Mouse (Mus musculus): ENCODE results near the gene Osbpl11. TPM values are rescaled to one million over a fixed set of nuclear protein-coding genes. Genes with fewer than 3 reads are reported as not detected.

The Osbpl11 gene
- polyA plus RNA-seq, 1 experiment from 2014 or later = 16.7 TPM

GRCm38 (mm10) chr16:33255601-33256000 is 70.7 kb downstream of the Osbpl11 start:
- H3K4me1 ChIP-seq (ENCODE audit: control insufficient read depth in 2 of 2, insufficient read depth in 2 of 2, low read length in 2 of 2) = peaks cover 9 to 31% of the 10 kb centered on the region in 2 experiments

GRCm38 (mm10) chr16:33258530-33258929 is 73.7 kb downstream of the Osbpl11 start:
- no peak overlapping the region for H3K9ac ChIP-seq (ENCODE audit: low read length)
- H3K27me3 ChIP-seq (ENCODE audit: control insufficient read depth, insufficient read depth, low read length) = no peaks in the 10 kb centered on the region
- H3K27ac ChIP-seq (replicated peaks in 1 of 2; ENCODE audit: control insufficient read depth in 1 of 2, insufficient read depth in 1 of 2, low read depth in 2 of 2, low read length in 2 of 2) = peak overlapping the region; percentile 6 to 16; a peak in 1 of 4 replicates
- no peak overlapping the region for H3K4me2 ChIP-seq (ENCODE audit: low read length)
- 26% methylated on average over 2 of the region's 2 CpGs for WGBS
- no peak overlapping the region for H3K4me3 ChIP-seq (ENCODE audit: control insufficient read depth in 1 of 2, insufficient read depth in 1 of 2, low read depth in 1 of 2, low read length in 2 of 2)
- H3K36me3 ChIP-seq (ENCODE audit: control insufficient read depth, insufficient read depth, low read length) = no peaks in the 10 kb centered on the region
- peaks cover 13 to 41% of the 10 kb centered on the region in 2 experiments for H3K4me1 ChIP-seq (ENCODE audit: control insufficient read depth in 2 of 2, insufficient read depth in 2 of 2, low read length in 2 of 2)
- ATAC-seq (ENCODE audit: insufficient number of reproducible peaks, insufficient read depth, low FRiP score, low read depth) = no peak
- H3K9me3 ChIP-seq (ENCODE audit: control insufficient read depth, low read length) = no peaks in the 10 kb centered on the region

More at GRCm38 (mm10) chr16:33255601-33256000, 70.7 kb downstream of the Osbpl11 start:
- no peaks in the 10 kb centered on the region for H3K27me3 ChIP-seq (ENCODE audit: control insufficient read depth, insufficient read depth, low read length)
- H3K9ac ChIP-seq (ENCODE audit: low read length) = no peak overlapping the region
- no peaks in the 10 kb centered on the region for H3K36me3 ChIP-seq (ENCODE audit: control insufficient read depth, insufficient read depth, low read length)
- 76% methylated on average over 7 of the region's 7 CpGs for WGBS
- H3K4me2 ChIP-seq (ENCODE audit: low read length) = no peak overlapping the region
- no peaks in the 10 kb centered on the region for H3K9me3 ChIP-seq (ENCODE audit: control insufficient read depth, low read length)
- no peak overlapping the region for H3K4me3 ChIP-seq (ENCODE audit: control insufficient read depth in 1 of 2, insufficient read depth in 1 of 2, low read depth in 1 of 2, low read length in 2 of 2)
- no peak overlapping the region for H3K27ac ChIP-seq (replicated peaks in 1 of 2; ENCODE audit: control insufficient read depth in 1 of 2, insufficient read depth in 1 of 2, low read depth in 2 of 2, low read length in 2 of 2)
- no peak for ATAC-seq (ENCODE audit: insufficient number of reproducible peaks, insufficient read depth, low FRiP score, low read depth)

- ATAC-seq (ENCODE audit: insufficient number of reproducible peaks, insufficient read depth, low FRiP score, low read depth) = no peak
- H3K27me3 ChIP-seq (ENCODE audit: control insufficient read depth, insufficient read depth, low read length) = no peaks in the 10 kb centered on the region
- no peak overlapping the region for H3K4me2 ChIP-seq (ENCODE audit: low read length)
- H3K4me1 ChIP-seq (ENCODE audit: control insufficient read depth in 2 of 2, insufficient read depth in 2 of 2, low read length in 2 of 2) = peaks cover 13 to 41% of the 10 kb centered on the region in 2 experiments
- H3K4me3 ChIP-seq (ENCODE audit: control insufficient read depth in 1 of 2, insufficient read depth in 1 of 2, low read depth in 1 of 2, low read length in 2 of 2) = no peak overlapping the region
- H3K36me3 ChIP-seq (ENCODE audit: control insufficient read depth, insufficient read depth, low read length) = peaks cover 11% of the 10 kb centered on the region
- H3K9ac ChIP-seq (ENCODE audit: low read length) = no peak overlapping the region
- 72% methylated on average over 3 of the region's 3 CpGs for WGBS
- no peaks in the 10 kb centered on the region for H3K9me3 ChIP-seq (ENCODE audit: control insufficient read depth, low read length)
- no peak overlapping the region for H3K27ac ChIP-seq (replicated peaks in 1 of 2; ENCODE audit: control insufficient read depth in 1 of 2, insufficient read depth in 1 of 2, low read depth in 2 of 2, low read length in 2 of 2)
Observed at GRCm38 (mm10) chr16:33259824-33260223, 75.0 kb downstream of the Osbpl11 start.

- peaks cover 21% of the 10 kb centered on the region for H3K36me3 ChIP-seq (ENCODE audit: control insufficient read depth, insufficient read depth, low read length)
- WGBS = 30% methylated on average over 8 of the region's 8 CpGs
- peak overlapping the region; percentile 39 to 55 for H3K27ac ChIP-seq (replicated peaks in 1 of 2; ENCODE audit: control insufficient read depth in 1 of 2, insufficient read depth in 1 of 2, low read depth in 2 of 2, low read length in 2 of 2)
- no peak overlapping the region for H3K4me3 ChIP-seq (ENCODE audit: control insufficient read depth in 1 of 2, insufficient read depth in 1 of 2, low read depth in 1 of 2, low read length in 2 of 2)
- peaks cover 11 to 34% of the 10 kb centered on the region in 2 experiments for H3K4me1 ChIP-seq (ENCODE audit: control insufficient read depth in 2 of 2, insufficient read depth in 2 of 2, low read length in 2 of 2)
- H3K9me3 ChIP-seq (ENCODE audit: control insufficient read depth, low read length) = no peaks in the 10 kb centered on the region
- peak overlapping the region; percentile 4 for H3K4me2 ChIP-seq (ENCODE audit: low read length)
- ATAC-seq (ENCODE audit: insufficient number of reproducible peaks, insufficient read depth, low FRiP score, low read depth) = no peak
- H3K9ac ChIP-seq (ENCODE audit: low read length) = no peak overlapping the region
- H3K27me3 ChIP-seq (ENCODE audit: control insufficient read depth, insufficient read depth, low read length) = no peaks in the 10 kb centered on the region
Observed at GRCm38 (mm10) chr16:33260825-33261224, 76.0 kb downstream of the Osbpl11 start.

GRCm38 (mm10) chr16:33261584-33262061 is 76.8 kb downstream of the Osbpl11 start:
- peaks cover 29% of the 10 kb centered on the region for H3K36me3 ChIP-seq (ENCODE audit: control insufficient read depth, insufficient read depth, low read length)
- 36% methylated on average over 2 of the region's 2 CpGs for whole genome bisulfite sequencing
- ATAC-seq (ENCODE audit: insufficient number of reproducible peaks, insufficient read depth, low FRiP score, low read depth) = peak; percentile 33; the same call in 1 of the 2 replicates
- no peaks in the 10 kb centered on the region for H3K27me3 ChIP-seq (ENCODE audit: control insufficient read depth, insufficient read depth, low read length)
- H3K4me3 ChIP-seq (ENCODE audit: control insufficient read depth in 1 of 2, insufficient read depth in 1 of 2, low read depth in 1 of 2, low read length in 2 of 2) = no peak overlapping the region
- H3K4me1 ChIP-seq (ENCODE audit: control insufficient read depth in 2 of 2, insufficient read depth in 2 of 2, low read length in 2 of 2) = peaks cover 11 to 34% of the 10 kb centered on the region in 2 experiments
- peak overlapping the region; percentile 4; the same call in 1 of the 2 replicates for H3K4me2 ChIP-seq (ENCODE audit: low read length)
- no peaks in the 10 kb centered on the region for H3K9me3 ChIP-seq (ENCODE audit: control insufficient read depth, low read length)
- no peak overlapping the region for H3K9ac ChIP-seq (ENCODE audit: low read length)
- H3K27ac ChIP-seq (replicated peaks in 1 of 2; ENCODE audit: control insufficient read depth in 1 of 2, insufficient read depth in 1 of 2, low read depth in 2 of 2, low read length in 2 of 2) = peak overlapping the region; percentile 1 to 39; a peak in 2 of 4 replicates

GRCm38 (mm10) chr16:33262096-33262495 is 77.2 kb downstream of the Osbpl11 start:
- ATAC-seq (ENCODE audit: insufficient number of reproducible peaks, insufficient read depth, low FRiP score, low read depth) = no peak
- Histone ChIP-seq H3K4me2 (ENCODE audit: low read length) (no peak overlapping the region), H3K4me1 (ENCODE audit: control insufficient read depth in 2 of 2, insufficient read depth in 2 of 2, low read length in 2 of 2) (peaks cover 11 to 34% of the 10 kb centered on the region in 2 experiments), H3K27ac (replicated peaks in 1 of 2; ENCODE audit: control insufficient read depth in 1 of 2, insufficient read depth in 1 of 2, low read depth in 2 of 2, low read length in 2 of 2) (peak overlapping the region; percentile 1 to 39; a peak in 2 of 4 replicates), H3K27me3 (ENCODE audit: control insufficient read depth, insufficient read depth, low read length) (no peaks in the 10 kb centered on the region), H3K4me3 (ENCODE audit: control insufficient read depth in 1 of 2, insufficient read depth in 1 of 2, low read depth in 1 of 2, low read length in 2 of 2) (no peak overlapping the region), H3K9ac (ENCODE audit: low read length) (no peak overlapping the region), H3K36me3 (ENCODE audit: control insufficient read depth, insufficient read depth, low read length) (peaks cover 34% of the 10 kb centered on the region), H3K9me3 (ENCODE audit: control insufficient read depth, low read length) (no peaks in the 10 kb centered on the region)
- 52% methylated on average over 1 of the region's 1 CpGs for WGBS

- no peaks in the 10 kb centered on the region for H3K27me3 ChIP-seq (ENCODE audit: control insufficient read depth, insufficient read depth, low read length)
- no peak for ATAC-seq (ENCODE audit: insufficient number of reproducible peaks, insufficient read depth, low FRiP score, low read depth)
- no peaks in the 10 kb centered on the region for H3K4me1 ChIP-seq (ENCODE audit: control insufficient read depth in 2 of 2, insufficient read depth in 2 of 2, low read length in 2 of 2)
- no peak overlapping the region for H3K4me2 ChIP-seq (ENCODE audit: low read length)
- H3K9me3 ChIP-seq (ENCODE audit: control insufficient read depth, low read length) = no peaks in the 10 kb centered on the region
- no peak overlapping the region for H3K9ac ChIP-seq (ENCODE audit: low read length)
- H3K27ac ChIP-seq (replicated peaks in 1 of 2; ENCODE audit: control insufficient read depth in 1 of 2, insufficient read depth in 1 of 2, low read depth in 2 of 2, low read length in 2 of 2) = no peak overlapping the region
- peaks cover 75% of the 10 kb centered on the region for H3K36me3 ChIP-seq (ENCODE audit: control insufficient read depth, insufficient read depth, low read length)
- 82% methylated on average over 9 of the region's 9 CpGs for WGBS
- no peak overlapping the region for H3K4me3 ChIP-seq (ENCODE audit: control insufficient read depth in 1 of 2, insufficient read depth in 1 of 2, low read depth in 1 of 2, low read length in 2 of 2)
Observed at GRCm38 (mm10) chr16:33267616-33268253, 82.9 kb downstream of the Osbpl11 start.

All from heart, embryonic 14.5 days (tissue).